Mouse (Mus musculus): Measurements from ENCODE around the gene Alk.

DNA sequence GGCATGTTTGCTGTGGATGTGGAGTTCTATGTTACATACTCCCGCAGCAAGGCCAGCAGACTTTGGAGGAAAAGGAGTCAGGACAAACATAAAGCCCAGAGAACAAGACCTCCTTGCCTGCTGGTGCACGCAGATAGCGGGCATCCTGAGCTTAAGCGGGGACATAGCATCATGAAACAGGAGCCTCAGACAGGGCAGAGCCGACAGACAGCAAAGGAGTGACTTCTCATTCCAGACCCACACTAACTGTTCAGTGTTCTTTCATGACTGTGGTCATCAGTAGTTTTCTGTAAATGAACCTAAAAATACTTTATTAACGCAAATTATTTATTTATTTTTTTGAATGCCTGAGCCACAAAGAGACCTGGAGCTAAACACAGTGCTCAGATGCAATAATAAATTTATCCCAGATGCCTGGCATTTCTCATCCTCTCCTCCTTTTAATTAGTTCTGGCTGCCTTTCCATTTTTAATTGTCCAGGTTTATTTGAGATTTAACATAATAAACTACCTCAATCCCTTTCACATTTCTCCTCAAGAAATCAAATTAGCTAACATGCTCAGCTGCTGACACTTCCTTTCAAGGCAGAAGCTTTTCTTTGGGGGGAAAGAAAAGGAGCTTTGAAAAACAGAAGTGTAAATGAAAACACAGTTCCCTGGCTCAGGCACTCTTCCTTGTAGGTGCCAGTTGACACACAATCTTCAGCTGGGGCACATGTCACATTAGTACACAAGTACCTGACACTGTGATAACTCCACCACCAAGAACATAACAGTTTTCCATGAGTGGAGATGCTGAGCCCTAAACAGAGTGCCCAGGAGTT, 311.8 kb downstream of the Alk start:
- TF ChIP-seq CTCF (IDR thresholded peaks at IDR 0.05; ENCODE audit: extremely low read depth, insufficient read depth, low read length) (no peak), POLR2A (IDR thresholded peaks at IDR 0.05; ENCODE audit: extremely low read depth, insufficient read depth, low read length) (no peak)
